Mouse (Mus musculus): ENCODE measurements at regions not wholly inside any gene's neighbourhood (a gene's known extent, or its start where the extent isn't known, plus 50 kb on each side); places are given as distances from the start of the nearest gene placed in this dataset.
A peak's percentile ranks its signal among the peaks of the same experiment; 100 is the strongest.

DNA sequence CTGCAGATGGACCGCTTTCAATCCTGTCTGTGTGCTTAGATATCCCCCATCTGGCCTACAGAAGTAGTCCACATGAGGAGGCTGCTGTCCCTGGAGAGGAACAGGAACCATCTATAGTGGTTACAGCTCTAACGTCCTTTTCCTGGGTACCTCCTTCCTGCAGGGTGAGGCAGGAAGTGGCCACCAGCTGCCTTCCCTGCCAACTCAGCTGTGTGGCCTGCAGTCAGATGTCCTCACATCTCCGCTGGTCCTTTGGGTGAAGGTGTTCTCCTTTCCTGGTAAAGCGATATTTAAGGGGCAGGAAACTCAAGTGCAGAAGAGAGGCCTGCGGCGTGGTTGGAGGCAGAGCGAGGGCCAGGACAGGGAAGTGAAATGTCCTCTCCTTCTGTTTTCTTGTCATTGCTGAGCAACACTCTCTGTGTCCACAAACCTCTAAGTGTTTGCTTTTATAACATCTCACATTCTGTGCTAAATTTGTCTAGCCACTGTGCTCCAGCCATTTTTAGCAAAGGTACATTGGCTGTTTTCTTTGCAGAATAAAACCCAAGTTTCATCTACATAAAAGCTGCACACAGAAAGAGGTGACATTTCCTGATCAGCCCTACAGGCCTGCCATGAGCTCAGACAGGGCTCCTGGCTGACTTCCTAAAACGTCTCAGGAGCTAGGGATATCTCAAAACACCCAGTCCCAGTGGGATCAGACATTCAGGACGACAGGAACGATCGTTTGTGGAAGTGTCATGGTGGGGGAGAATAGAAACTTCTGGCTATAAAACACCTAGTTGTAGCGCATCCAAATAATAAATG is 164.4 kb upstream of the Irf2bp2 start:
- no peak for TF ChIP-seq GATA4 (IDR thresholded peaks at IDR 0.05; ENCODE audit: insufficient replicate concordance, low read length)

DNA sequence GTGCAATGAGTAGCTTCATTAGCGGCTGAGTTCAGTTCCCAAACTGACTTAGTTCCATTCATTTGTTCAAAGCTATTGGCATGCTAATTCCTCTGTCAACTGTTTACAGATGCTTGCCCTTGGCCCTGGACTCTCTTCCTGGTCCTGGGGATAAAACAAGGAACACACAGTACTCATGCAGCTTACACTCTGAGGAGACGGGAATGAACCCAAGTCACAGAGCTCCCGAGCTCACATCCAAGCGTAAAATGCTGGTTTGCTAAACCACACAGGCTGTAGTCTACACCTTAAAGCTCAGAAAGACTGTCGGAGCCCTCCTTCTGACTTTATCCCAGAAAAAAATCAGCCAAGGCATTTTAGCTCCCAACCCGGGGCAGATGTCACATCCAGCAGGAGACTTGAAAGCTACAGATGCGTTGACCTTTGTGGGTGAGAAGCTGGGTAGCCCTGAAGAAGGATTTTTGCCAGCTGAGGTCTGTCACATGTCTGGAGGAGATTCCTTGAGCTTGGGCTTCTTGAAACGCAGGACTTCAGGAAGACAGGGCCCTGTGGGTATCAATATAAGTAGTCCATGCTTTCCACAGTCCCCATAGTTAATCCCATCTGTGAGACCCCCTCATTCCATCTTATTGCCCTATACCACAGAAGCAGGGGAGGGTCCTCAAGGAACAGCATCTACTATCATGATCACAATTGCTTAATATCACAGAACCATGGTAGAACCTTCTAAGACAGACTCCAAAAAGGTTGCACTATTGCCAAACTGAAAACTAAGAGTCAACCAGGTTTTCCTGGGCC is 162.7 kb upstream of the Irf2bp2 start:
- TF ChIP-seq GATA4 (IDR thresholded peaks at IDR 0.05; ENCODE audit: insufficient replicate concordance, low read length), result no peak

DNA sequence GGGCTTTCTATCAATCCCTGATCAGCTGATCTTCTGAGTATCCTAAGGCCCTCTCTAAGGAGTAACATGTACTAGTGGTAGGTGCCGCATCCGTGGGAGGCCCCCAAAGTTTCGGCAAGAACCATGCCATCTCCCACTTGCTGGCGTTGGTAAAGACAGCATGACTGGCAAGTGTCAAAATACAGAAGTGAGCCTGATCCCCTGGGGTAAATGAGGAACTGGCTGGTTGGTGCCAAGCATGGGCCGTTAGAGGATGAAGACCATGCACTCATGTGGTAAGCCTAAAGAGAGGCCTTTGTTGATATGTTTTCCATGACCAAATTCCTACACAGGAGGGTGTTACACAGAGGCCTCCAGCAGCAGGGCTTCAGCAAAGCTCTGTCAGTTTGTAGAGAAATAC is 161.9 kb upstream of the Irf2bp2 start:
- TF ChIP-seq GATA4 (IDR thresholded peaks at IDR 0.05; ENCODE audit: insufficient replicate concordance, low read length), result no peak

DNA sequence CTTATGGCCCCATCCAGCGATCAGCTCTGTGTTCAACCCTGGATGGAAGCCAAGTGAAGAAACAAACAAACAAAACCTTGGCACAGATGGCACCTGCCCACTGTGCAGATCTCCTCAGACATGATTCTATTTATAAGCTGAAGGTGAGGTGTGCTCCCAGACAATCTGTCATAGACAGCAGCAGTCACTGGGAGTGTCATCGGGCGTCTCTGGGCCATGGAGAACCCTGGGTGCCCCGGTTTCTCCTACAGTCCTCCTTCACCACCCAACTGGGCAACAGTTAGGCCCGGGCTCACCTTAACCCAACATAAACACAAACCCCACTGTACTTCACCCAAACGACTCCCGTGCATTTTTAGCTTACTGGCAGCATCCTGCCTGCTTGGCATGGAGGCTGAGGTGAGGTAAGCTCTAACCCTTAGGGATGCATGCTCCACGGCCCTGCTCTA is 160.6 kb upstream of the Irf2bp2 start:
- TF ChIP-seq GATA4 (IDR thresholded peaks at IDR 0.05; ENCODE audit: insufficient replicate concordance, low read length), result no peak

DNA sequence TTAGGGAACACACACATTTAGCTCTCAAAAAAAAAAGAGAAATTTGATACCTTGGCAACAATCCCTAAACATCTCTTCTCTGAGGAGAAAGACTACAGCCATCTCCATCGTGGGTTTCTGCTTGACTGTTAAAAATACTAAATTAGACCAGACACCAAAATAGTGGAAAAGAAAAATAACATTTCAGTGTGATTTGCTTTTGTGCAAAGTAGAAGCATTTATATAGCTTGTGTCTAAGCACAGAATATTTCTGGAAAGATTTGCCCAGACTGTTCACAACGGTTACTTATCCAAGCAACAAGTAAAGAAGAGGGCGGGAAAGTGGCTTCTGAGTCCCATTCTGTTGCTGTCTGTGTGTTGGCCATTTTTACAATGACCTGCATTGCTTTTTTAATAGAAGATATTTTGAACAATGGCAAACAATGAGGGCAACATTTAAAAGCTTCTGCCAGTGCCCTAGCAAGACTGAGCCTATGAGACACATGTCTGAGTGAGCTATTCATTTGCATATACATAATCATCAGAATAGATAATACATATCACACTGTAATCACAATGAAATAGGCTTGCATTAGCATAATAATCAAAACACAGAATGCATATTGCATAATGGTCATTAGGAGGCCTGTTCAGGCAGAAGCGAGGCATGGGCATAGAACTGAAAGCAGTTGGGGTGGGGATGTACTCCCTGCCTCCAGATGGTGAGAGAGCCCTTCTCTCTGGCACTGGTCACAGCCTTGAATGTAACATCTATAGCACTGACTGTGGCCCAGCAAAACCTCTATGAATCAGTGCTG is 159.5 kb upstream of the Irf2bp2 start:
- TF ChIP-seq GATA4 (IDR thresholded peaks at IDR 0.05; ENCODE audit: insufficient replicate concordance, low read length), result no peak

DNA sequence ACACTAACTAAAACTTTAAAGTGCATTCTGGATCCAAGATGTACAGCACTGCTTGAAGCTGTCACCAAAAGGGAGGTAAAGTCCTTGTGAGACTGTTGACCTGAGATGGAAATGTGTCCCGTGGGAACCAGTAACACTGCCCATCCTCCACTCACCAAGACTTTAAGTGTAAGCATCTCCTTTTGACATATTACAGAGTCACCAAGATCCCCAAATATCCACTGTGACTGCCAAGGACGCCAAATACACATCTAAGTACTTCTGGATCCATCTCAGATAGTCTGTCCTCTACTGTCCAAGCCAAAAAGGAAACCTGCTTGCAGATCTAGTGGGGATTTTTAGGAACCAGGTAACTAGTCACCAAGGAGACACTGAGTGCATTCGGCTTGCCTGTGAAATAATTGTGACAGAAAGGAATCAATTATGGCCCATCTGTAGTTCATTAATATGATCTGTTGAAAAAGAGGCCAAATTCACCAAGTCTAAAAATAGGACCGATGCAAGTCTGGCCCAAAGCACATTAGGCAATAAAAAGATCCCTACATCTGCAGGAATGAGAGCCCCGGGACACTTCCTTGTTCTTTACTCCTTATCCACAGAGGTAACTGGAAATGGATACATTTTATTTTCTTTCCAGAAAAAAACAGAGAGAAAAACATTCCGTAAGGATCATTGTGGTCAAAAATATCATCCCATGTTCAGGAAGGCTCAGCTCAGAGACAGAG is 157.8 kb upstream of the Irf2bp2 start:
- TF ChIP-seq GATA4 (IDR thresholded peaks at IDR 0.05; ENCODE audit: insufficient replicate concordance, low read length), result no peak

DNA sequence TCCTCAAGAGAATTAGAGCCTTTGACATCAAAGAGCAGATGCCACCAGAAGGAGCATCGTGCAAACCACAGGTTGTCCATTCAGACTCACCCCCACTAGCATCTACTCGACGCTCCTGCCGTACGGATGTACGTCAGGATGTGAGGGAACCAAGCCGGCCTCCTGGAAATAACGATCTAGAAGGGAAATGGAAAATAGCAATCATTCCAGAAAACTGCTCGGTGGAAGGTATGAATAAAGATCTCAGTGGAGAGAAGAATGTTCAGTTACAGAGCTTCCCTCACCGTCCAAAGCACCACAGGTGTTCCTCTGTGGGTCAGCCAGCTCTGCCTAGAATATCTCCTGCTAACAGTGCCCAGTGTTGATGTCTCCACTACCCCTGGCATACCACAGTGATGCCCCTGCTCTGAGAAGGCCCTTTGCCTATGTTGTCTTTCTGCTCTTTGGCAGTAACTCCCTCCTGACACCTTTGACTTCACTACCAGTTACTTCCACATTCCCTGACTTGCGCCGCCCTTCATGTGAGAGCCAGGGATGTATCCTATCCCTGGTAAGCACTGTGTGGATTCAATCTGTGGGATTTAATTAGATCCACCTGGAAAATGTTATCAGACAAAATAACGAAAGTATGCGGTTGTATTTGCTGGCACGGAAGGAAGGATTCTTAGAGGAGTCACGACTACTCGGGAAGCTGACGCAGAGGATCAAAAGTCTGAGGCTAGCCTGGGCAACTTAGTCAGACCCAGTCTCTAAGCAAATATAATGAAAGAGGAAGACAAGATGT is 152.4 kb upstream of the Irf2bp2 start:
- TF ChIP-seq GATA4 (IDR thresholded peaks at IDR 0.05; ENCODE audit: insufficient replicate concordance, low read length), result no peak

DNA sequence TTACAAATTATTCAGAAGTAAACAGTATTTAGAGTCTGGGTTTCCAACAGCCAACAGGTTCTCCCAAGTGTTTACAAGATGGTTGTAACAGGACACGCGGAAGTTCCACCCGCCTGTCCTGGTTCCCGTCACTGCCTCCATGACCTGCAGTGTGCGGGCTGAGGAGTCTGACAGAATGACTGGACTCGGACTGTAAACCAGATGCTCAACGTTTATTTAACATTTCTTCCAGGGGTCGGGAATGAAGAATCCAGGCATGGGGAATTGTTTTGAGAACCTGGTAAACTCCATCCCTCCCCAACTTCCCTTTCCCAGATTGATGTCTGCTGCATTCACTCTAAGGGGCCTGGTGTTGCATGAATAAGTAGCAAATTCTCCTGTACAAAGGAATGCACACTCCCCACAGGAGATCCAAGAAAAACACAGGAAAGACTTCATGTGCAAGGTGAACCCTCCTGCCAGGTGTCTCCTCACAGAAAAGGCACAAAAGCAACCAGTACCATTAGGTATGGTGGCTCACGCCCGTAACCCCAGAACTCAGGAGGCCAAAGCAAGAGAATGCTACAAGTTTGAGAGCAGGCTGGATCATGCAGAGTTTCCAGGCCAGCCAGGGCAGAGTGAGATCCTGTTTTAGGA is 151.1 kb upstream of the Irf2bp2 start:
- TF ChIP-seq GATA4 (IDR thresholded peaks at IDR 0.05; ENCODE audit: insufficient replicate concordance, low read length), result no peak

DNA sequence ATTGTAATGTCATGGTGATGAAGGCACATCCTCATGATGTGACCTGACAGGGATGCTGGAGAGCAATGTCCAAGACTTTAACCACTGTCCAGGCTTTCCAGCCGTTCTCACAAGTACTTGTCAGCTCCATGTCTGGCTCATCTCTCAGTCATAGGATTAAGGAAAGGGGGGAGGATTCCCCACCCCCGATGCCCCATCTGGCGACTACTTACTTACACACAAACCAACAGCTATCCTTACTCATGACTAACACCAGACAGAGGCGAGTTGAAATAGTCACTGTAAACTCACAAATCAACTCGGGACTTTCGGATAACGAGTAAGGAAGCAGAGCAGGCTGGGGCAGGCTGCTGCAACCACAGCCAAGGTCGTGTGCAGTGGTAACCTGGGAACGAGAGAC is 149.5 kb upstream of the Irf2bp2 start:
- no peak for TF ChIP-seq GATA4 (IDR thresholded peaks at IDR 0.05; ENCODE audit: insufficient replicate concordance, low read length)

DNA sequence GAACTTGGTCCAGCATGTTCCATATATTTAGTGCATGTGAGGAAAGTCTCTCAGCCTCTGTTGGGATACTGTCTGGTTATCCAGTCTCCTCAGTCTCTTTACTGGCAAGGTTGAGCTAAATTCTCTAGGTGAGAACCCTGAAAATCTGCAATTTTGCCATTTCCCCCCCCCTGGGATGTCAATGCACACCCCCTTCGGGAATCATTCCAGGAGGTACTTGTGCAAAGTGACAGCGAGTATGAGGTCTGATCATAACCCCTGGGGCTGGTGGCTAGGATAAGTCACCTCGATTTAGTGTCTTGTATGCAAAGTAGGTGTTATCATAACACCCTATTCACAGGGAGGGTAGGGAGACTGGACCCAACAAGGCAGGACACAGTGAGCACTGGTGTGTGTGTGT is 148.3 kb upstream of the Irf2bp2 start:
- no peak for TF ChIP-seq GATA4 (IDR thresholded peaks at IDR 0.05; ENCODE audit: insufficient replicate concordance, low read length)

DNA sequence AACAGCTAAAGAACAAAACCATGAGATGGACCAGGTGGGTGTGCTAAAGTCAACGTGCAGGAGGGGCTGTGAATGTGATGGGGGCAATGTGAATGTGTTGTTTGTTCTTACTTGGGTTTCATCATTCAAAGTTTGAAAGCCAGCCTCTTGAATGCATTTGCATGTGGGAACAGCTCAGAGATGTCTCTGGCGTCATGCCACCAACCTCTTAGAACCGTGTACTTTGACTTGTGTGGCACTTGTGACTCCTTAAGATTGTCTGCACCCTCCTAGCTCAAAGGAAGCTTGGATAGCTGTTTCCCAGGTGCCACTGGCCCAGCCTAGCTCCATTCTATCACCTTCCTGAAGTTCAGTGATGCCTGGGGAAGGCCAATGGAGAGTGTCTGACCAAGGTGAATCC is 147.2 kb upstream of the Irf2bp2 start:
- TF ChIP-seq GATA4 (IDR thresholded peaks at IDR 0.05; ENCODE audit: insufficient replicate concordance, low read length), result no peak

DNA sequence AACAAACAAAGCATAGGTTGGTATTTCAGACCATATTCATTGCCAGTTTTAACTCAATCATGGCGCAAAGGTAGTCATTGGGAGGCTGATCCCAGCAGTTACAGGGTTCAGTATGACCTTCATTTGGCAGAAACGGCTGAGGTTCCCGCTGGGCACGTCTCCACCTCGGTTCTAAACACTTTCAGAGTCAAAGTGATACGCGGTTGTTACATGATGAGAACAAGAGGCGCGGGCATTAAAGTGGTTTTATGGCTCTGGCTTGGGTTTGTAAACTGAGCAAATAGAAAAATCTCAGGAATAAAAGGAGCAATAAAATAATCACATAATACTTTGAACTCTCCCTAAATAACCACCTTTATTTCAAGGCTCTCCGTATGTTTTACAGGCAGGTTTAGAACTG is 146.0 kb upstream of the Irf2bp2 start:
- TF ChIP-seq GATA4 (IDR thresholded peaks at IDR 0.05; ENCODE audit: insufficient replicate concordance, low read length), result no peak

DNA sequence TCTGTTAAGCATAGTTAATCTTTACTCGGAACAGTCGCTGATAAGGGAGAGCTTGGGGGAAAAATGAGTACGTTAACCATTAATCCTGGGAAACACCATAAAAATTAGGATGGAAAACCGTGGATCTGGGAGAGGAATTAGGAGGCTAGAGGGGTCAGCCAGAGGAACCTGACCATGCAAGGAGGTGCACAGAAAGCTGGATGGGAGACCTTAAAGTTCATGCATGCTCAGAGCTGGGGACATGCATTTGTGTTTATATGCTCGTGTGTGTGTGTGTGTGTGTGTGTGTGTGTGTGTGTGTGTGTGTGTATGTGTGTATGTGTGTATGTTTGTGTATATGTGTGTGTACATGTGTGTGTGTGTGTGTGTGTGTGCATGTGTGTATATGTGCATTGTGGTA is 143.2 kb upstream of the Irf2bp2 start:
- TF ChIP-seq GATA4 (IDR thresholded peaks at IDR 0.05; ENCODE audit: insufficient replicate concordance, low read length), result peak; percentile 80; the same call in 1 of the 2 replicates

Measured in liver, adult (tissue).